Mouse (Mus musculus): ENCODE data around the gene Zmynd12.

Gene Zmynd12

DNA sequence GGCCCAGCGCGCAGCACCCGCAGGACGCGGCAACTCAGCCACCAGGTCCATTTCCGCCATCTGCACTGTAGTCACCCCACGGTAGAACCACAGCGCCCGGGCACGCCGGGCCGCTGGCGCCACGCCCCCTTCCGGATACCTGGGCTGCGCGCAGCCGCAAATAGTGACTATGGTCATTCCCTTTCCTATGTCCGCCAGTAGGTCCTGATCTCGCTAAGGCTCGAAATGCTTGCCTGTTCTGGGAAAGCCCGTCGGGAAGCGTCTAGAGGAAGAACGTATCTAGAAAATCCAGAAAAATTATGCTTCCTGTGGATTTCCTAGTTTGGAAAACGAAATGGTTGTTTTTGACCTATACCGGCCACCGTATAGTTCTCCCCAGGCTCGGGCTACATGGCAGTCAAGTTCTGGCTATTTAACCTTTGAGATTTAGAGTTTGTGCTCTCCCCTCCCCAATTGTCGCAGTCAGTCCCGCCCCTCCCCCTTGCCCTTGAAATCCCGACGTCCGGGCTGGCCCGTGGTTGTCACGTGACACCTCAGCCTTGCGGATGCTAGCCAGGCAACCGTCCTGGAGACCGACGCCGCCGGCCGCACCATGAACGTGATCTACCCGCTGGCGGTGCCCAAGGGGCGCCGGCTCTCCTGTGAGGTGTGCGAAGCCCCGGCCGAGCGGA is at the start of gene Zmynd12, which contains the start of gene Ppcs:
Gene Zmynd12 (plus strand): TSS at position 521 of the 671 bp plus-strand sequence.
Gene Ppcs (minus strand): TSS at position 127 of the 671 bp plus-strand sequence.
- DNase-seq (ENCODE audit: low spot score) = peak; percentile 82

- DNase-seq (ENCODE audit: low spot score) = no peak
Observed at GRCm38 (mm10) chr4:119381471-119382190, 41.0 kb upstream of the Zmynd12 start.

- no peak for DNase-seq (ENCODE audit: low spot score)
Observed at GRCm38 (mm10) chr4:119389184-119389583, 33.4 kb upstream of the Zmynd12 start.

DNA sequence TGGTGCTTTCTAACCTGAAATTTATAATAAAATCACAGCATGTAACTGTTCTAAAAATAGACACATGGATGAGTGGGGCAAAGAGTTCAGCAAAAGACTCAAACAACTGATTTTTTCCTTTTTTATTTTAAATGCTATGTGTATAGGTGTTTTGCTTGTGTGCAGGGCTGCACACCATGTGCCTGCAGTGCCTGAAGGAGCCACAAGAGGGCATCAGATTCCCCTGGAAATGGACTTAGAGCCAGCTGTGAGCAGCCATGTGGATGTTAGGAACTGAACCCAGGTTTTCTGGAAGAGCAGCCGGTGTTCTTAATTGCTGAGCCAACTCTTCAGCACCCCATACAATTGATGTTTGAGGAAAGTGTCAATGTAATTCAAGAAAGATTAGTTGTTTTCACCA is 32.2 kb upstream of the Zmynd12 start:
- peak; percentile 42 for DNase-seq (ENCODE audit: low spot score)

DNA sequence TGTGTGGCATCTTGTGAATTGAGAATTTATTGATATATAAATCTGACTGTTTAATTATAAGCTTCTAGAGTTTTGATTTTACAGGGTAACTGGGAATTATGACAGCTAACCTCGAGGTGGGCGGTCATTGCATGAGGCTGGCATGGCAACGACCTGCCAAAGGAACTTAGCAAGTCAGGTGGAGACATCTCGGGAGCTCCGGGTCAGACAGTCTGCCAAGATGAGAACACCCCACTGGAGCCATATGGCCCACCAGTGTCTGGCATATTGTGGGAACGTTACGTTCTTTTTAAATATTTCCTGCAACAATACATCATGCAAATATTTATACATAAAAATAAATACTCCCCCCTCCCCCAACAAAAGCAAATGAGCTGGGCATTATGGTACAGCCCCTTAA is 23.9 kb upstream of the Zmynd12 start:
- DNase-seq (ENCODE audit: low spot score) = no peak

DNA sequence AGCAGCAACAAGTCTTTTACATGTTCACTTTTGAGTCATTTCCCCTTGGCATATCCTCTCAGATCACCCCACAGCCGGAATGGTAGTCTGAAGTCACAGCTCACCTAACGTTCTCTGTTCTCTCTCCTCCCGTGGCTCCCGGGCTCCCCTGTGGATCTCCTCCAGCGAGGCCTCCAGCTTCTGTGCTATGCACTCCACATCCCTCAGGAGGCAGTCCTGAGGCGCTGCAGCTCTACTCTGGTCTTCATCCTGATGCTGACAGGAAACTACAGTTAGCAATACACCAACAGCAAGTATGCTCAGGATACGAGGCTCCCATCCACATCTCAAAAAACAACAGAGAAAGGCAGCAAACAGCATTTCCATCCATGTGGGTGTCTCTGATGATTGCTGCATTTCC is 21.7 kb upstream of the Zmynd12 start:
- DNase-seq (ENCODE audit: low spot score) = no peak

- no peak for DNase-seq (ENCODE audit: low spot score)
Observed at GRCm38 (mm10) chr4:119403431-119403830, 19.2 kb upstream of the Zmynd12 start.

DNA sequence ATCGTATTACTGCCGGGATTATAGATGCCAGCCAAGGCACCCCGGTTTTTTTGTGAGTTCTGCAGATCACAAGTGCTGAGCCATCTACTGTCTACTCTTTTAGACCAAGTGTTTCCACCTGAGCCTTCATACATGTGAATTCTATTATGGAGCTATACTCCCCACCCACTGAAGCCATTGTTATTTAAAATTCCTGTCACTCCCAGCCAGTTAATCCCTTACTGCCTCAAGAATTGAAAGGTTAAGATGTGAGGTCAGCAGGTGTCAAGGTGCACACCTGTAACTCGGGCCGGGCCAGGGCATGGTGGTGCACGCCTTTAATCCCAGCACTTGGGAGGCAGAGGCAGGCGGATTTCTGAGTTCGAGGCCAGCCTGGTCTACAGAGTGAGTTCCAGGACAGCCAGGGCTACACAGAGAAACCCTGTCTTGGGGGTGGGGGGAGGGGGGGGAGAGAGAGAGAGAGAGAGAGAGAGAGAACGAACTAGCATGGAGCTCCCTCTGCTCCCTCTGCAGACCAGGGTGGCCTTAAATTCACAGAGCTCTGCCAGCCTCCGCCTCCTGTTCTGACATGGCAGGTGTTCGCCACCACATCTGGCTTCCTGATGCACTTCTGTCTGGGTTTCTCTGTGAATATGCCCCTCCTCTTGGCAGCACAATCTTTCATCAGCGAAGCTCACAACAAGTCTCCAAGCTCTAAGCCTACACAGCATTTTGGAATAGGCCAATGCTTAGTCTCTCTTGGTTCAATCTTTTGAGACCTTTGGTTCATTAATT is 10.6 kb upstream of the Zmynd12 start:
- no peak for DNase-seq (ENCODE audit: low spot score)

- DNase-seq (ENCODE audit: low spot score) = no peak
Observed at GRCm38 (mm10) chr4:119412791-119413190, 9.8 kb upstream of the Zmynd12 start.

DNA sequence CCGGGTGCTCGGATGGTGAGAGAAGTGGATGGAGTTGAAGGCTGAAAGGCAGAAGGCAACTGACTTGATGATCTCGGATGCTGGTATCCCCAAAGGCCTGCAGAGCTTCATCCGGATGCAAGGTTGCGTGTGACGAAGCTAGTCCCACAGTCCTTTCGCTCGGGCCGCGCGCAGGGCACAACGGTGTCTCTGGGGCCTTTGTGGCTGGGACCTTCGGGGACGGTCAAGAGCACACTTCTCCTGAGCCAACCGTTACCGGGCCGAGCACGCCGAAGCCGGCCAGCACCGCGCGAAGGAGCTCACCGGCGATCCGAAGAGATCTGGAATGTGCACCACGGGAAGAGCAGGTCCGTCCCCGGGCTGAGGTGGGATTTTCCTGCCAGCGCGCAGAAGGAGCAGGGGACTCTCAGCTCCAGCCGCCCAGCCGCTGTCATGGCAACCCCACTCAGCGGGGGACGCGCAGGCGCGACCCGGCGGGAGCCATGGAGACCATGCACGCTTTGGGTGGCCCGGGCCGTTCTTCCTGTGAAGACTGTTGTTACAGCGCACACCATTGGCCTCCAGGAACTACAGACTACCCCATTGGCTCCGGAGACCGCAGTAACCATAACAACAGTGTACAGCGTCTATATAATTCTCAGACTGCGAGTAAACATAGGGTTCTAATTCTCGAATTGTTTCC is 7.4 kb upstream of the Zmynd12 start, which contains the start of gene Ccdc30:
Gene Ccdc30 (minus strand): TSS at position 450 of the 682 bp plus-strand sequence.
- DNase-seq (ENCODE audit: low spot score) = peak; percentile 31

- no peak for DNase-seq (ENCODE audit: low spot score)
Observed at GRCm38 (mm10) chr4:119417270-119417669, 5.3 kb upstream of the Zmynd12 start.

DNA sequence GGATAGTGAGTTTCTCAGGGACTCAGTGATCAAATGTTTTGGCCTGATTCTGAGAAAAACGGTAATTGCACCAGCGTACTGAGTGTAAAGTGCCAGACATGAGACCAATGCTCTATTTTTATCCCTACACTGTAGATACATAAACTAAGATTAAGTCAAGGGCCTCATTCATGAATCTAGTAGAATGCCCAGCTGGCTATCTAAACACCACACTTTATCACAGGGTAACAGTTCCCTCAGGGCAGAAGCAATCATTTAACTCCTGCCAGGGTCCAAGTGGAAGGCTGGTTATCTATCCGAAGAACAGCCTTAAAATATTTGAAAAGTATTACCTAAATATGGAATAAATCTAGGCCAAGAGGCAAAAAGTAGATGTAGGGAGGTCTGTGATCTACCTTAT is 4.7 kb upstream of the Zmynd12 start:
- DNase-seq (ENCODE audit: low spot score) = peak; percentile 38

GRCm38 (mm10) chr4:119421191-119421590 is 1.4 kb upstream of the Zmynd12 start:
- DNase-seq (ENCODE audit: low spot score) = no peak

DNA sequence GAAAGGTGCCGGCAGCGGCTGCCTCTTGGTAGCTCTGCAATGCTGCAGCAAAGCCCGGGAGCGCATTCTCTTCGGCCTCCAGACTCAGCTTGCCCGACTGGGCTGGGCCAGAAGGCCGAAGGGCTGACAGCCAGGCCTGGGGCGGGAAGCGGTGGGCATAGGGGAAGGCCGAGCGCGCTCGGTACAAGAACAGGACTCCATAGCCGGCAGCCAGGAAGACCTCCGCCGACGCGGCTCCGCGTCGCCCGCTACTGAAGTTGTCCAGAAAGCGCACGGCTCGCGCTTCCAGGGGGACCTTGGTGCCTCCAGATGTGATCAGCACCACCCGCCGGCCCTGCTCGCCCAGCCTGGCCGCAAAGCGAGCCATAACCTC is 707 bp upstream of the Zmynd12 start:
- DNase-seq (ENCODE audit: low spot score) = no peak

DNA sequence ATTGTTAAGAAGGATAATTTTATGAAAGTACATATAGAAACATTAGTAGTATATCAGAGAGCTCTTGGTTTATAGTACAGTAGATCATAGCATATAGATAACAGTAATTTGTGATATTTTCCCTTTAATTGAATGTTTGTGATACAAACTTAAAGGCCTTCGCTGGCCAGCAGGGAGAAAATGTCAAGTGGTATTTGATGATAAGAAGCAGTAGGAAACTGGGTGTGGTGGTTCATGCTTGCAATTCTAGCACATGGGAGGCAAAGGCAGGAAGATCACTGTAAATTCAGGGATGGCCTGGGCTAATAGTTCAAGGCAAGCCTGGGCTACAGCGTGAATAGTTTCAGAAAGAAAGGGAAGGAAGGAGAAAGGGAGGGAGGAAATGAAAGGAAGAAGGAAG is 2.5 kb downstream of the Zmynd12 start:
- DNase-seq (ENCODE audit: low spot score) = peak; percentile 60

DNA sequence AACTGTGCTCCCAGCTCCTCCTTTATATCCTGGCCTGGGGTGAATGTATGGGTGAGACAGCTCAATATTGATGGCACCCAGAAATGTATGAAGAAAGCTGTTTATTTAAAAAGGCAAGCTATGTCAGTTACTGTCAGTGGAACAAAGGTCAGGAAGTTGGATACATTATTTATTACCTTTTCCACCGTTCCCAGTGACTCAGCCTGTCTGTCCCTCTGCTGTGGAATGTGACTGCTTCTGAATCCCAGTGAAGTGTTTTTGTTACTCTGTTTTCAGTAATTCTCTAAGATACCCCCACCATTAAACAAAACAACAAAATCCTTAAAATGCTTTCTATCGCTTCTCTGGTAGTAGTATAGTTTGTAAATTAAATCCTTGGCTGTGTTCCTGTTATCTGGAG is 3.0 kb downstream of the Zmynd12 start:
- no peak for DNase-seq (ENCODE audit: low spot score)

GRCm38 (mm10) chr4:119427680-119428079 is 5.1 kb downstream of the Zmynd12 start:
- no peak for DNase-seq (ENCODE audit: low spot score)

DNA sequence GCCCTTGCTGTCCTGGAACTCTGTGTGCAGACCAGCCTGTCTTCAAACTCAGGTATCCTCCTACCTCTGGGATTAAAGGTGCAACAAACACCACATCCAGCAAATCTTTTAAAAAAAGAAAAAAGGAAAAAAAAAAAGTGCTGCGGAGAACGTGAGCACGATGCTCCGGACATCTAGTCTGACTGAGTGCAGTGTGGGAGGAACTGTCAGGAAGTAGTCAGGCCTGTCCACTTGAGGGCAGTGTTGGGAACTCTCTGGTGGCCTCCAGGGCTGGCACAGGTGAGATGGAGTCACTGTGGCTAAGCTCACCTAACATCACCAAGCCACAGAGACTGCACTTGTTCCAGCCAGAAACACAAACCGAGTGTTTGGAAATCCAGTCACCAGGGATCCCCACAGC is 8.1 kb downstream of the Zmynd12 start:
- DNase-seq (ENCODE audit: low spot score) = no peak

GRCm38 (mm10) chr4:119437936-119438335 is 15.3 kb downstream of the Zmynd12 start:
- no peak for DNase-seq (ENCODE audit: low spot score)

GRCm38 (mm10) chr4:119441836-119442235 is 19.2 kb downstream of the Zmynd12 start:
- DNase-seq (ENCODE audit: low spot score) = no peak

- no peak for DNase-seq (ENCODE audit: low spot score)
Observed at GRCm38 (mm10) chr4:119442539-119442938, 19.9 kb downstream of the Zmynd12 start.

DNA sequence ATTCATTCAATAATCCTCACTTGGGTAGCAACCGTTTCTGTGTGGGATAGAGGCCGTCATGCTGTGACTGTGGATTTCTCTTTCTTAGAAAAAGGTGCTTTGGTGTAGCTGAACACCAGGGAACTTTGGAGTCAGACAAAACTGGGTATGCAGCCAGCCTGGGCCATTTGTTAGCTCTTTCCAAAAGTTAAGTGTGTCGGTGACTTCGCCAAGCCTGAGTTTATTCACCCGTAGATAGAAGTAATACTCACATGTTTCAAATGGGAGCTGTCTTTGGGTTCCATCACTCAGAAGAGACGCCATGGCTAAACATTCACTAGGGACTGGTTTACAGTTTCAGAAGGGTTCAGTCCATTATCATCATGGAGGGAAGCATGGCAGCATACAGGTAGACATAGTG is 24.6 kb downstream of the Zmynd12 start:
- no peak for DNase-seq (ENCODE audit: low spot score)

Data from c-Kit-positive CD71-positive TER-119-positive erythroid progenitor cells, embryonic 14.5 days (primary cell).